Mouse (Mus musculus): ENCODE data around the gene Dus4l.
"Not testable (repeated sequence)": the region's sequence is repeated elsewhere in the genome, so short reads cannot be mapped to it uniquely, and the experiment has no call there.

Gene Dus4l

GRCm38 (mm10) chr12:31654197-31654964 is at the start of gene Dus4l, which contains the start of gene Cog5:
Gene Dus4l (minus strand): TSS chr12:31654826.
Gene Cog5 (plus strand): TSS chr12:31654869.
- DNase-seq: peak; percentile 96

GRCm38 (mm10) chr12:31703904-31704303 is 49.3 kb upstream of the Dus4l start:
- DNase-seq: no peak

GRCm38 (mm10) chr12:31701411-31701810 is 46.8 kb upstream of the Dus4l start:
- no peak for DNase-seq

- no peak for DNase-seq
Observed at GRCm38 (mm10) chr12:31700623-31701347, 46.2 kb upstream of the Dus4l start.

- DNase-seq: no peak
Observed at GRCm38 (mm10) chr12:31693278-31693677, 38.7 kb upstream of the Dus4l start.

GRCm38 (mm10) chr12:31686679-31687078 is 32.1 kb upstream of the Dus4l start:
- DNase-seq: no peak

GRCm38 (mm10) chr12:31667187-31667586 is 12.6 kb upstream of the Dus4l start:
- DNase-seq: no peak

- DNase-seq: no peak
Observed at GRCm38 (mm10) chr12:31665999-31666398, 11.4 kb upstream of the Dus4l start.

- no peak for DNase-seq
Observed at GRCm38 (mm10) chr12:31656841-31657240, 2.2 kb upstream of the Dus4l start.

GRCm38 (mm10) chr12:31654965-31655477 is 395 bp upstream of the Dus4l start:
- no peak for DNase-seq

GRCm38 (mm10) chr12:31653611-31654010 is 1.0 kb downstream of the Dus4l start:
- DNase-seq: no peak

- no peak for DNase-seq
Observed at GRCm38 (mm10) chr12:31635240-31635607, 19.4 kb downstream of the Dus4l start.

GRCm38 (mm10) chr12:31634343-31635239 is 20.0 kb downstream of the Dus4l start, which contains the start of gene Bcap29:
Gene Bcap29 (minus strand): TSS chr12:31634658.
- peak; percentile 72 for DNase-seq

- DNase-seq: no peak
Observed at GRCm38 (mm10) chr12:31633970-31634342, 20.7 kb downstream of the Dus4l start.

GRCm38 (mm10) chr12:31628396-31628795 is 26.2 kb downstream of the Dus4l start:
- not testable (repeated sequence) for DNase-seq

GRCm38 (mm10) chr12:31625016-31625415 is 29.6 kb downstream of the Dus4l start:
- no peak for DNase-seq

GRCm38 (mm10) chr12:31620106-31620505 is 34.5 kb downstream of the Dus4l start:
- no peak for DNase-seq

GRCm38 (mm10) chr12:31613353-31613752 is 41.3 kb downstream of the Dus4l start:
- DNase-seq: no peak

GRCm38 (mm10) chr12:31608138-31608537 is 46.5 kb downstream of the Dus4l start:
- no peak for DNase-seq

- DNase-seq: no peak
Observed at GRCm38 (mm10) chr12:31604894-31605293, 49.7 kb downstream of the Dus4l start.

- DNase-seq: no peak
Observed at GRCm38 (mm10) chr12:31603586-31603985, 51.0 kb downstream of the Dus4l start.

GRCm38 (mm10) chr12:31594296-31594695 is 60.3 kb downstream of the Dus4l start:
- DNase-seq: no peak

GRCm38 (mm10) chr12:31592011-31592410 is 62.6 kb downstream of the Dus4l start:
- DNase-seq: no peak
